Mouse (Mus musculus): ENCODE measurements around the gene Unc5cl.

The Unc5cl gene

GRCm38 (mm10) chr17:48454688-48455087 is at the start of gene Unc5cl:
Gene Unc5cl, plus strand, starts transcription at chr17:48454901.
- DNase-seq: no peak

GRCm38 (mm10) chr17:48407154-48407553 is 47.5 kb upstream of the Unc5cl start:
- DNase-seq: no peak

GRCm38 (mm10) chr17:48407910-48408525 is 46.7 kb upstream of the Unc5cl start:
- DNase-seq: peak; percentile 13

- DNase-seq: peak; percentile 69
Measured at GRCm38 (mm10) chr17:48408526-48409291, 46.0 kb upstream of the Unc5cl start.

GRCm38 (mm10) chr17:48409380-48410298 is 45.1 kb upstream of the Unc5cl start, which contains the start of the genes Nfya and Oard1:
Gene Nfya, minus strand, starts transcription at chr17:48409906.
Gene Oard1, plus strand, starts transcription at chr17:48410014.
- peak; percentile 100 for DNase-seq

- no peak for DNase-seq
Measured at GRCm38 (mm10) chr17:48410299-48410785, 44.4 kb upstream of the Unc5cl start.

- no peak for DNase-seq
Measured at GRCm38 (mm10) chr17:48411241-48411640, 43.5 kb upstream of the Unc5cl start.

- DNase-seq: no peak
Measured at GRCm38 (mm10) chr17:48416011-48416410, 38.7 kb upstream of the Unc5cl start.

- DNase-seq: peak; percentile 85
Measured at GRCm38 (mm10) chr17:48416425-48417195, 38.1 kb upstream of the Unc5cl start.

- DNase-seq: no peak
Measured at GRCm38 (mm10) chr17:48417521-48417920, 37.2 kb upstream of the Unc5cl start.

- no peak for DNase-seq
Measured at GRCm38 (mm10) chr17:48418174-48418573, 36.5 kb upstream of the Unc5cl start.

GRCm38 (mm10) chr17:48418781-48419180 is 35.9 kb upstream of the Unc5cl start:
- DNase-seq: no peak

GRCm38 (mm10) chr17:48419571-48419970 is 35.1 kb upstream of the Unc5cl start:
- no peak for DNase-seq

GRCm38 (mm10) chr17:48424237-48424636 is 30.5 kb upstream of the Unc5cl start:
- DNase-seq: no peak

- DNase-seq: no peak
Measured at GRCm38 (mm10) chr17:48425823-48426612, 28.7 kb upstream of the Unc5cl start.

- no peak for DNase-seq
Measured at GRCm38 (mm10) chr17:48426991-48427750, 27.5 kb upstream of the Unc5cl start.

- DNase-seq: no peak
Measured at GRCm38 (mm10) chr17:48427852-48428530, 26.7 kb upstream of the Unc5cl start.

- DNase-seq: no peak
Measured at GRCm38 (mm10) chr17:48430394-48430793, 24.3 kb upstream of the Unc5cl start.

GRCm38 (mm10) chr17:48431054-48431453 is 23.6 kb upstream of the Unc5cl start:
- no peak for DNase-seq

Data from right cerebral cortex, postnatal 4 days (tissue).